Mouse (Mus musculus): ENCODE results near the gene Rabep2.

Rabep2 gene

DNA sequence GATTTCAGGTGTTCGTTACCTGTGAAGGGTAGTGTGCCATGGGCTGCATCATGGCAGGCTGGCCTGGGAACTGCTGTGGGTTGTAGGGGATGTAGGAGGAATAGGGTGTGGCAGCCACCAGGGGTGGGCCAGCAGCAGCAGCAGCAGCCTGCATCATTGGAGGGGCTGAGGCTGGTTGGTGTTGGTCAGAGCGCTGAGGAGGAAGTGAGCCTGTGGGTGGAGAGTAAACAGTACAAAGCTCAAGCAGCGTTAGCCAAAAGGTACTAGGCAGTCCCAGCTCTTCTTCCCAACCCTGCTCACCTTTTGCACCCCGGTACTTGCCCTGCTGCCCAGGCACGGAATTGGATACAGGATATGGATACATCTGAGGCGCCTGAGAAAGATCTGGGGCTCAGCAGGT, 65.6 kb downstream of the Rabep2 start:
- DNase-seq (ENCODE audit: low spot score in 2 of 2) = no peak

DNA sequence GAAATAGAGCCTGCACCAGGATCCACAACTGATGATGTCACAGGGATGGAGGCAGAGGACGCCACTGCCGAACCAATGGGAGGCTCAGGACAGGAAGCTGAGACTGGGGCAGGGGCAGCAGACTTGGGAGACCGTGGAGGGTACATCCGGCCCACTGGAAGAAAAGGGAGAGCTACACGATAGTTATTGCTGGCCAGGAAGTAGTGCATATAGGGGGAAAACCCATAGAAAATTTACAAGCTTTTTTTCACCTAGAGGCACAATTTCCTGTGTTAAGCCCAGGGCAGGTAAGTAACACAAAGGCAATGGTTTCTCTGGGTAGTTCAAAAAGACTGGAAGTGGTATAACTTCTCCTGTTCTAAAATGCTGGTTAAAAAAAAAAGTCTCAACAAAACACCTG, 67.9 kb downstream of the Rabep2 start:
- DNase-seq (ENCODE audit: low spot score in 2 of 2) = no peak

DNA sequence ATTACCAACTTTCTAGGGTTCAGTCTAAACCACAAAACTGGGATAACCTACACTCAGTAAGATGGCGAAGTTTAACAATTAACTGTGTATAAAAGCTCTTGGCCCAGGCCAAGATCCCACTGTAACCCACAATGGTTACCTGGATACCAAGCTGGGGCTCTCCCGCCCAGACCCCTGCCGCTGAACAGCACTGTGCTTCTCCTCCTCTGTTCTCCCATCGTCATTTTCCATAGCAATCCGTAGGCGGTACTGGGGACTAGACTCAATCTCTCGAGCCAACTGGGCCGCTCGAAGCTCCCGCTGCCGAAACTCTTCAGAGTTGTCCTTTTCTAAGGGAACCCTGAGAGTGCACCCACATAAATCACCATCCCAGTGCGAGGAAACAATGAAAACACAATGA, 69.4 kb downstream of the Rabep2 start:
- DNase-seq (ENCODE audit: low spot score in 2 of 2) = no peak

All from spleen, postnatal 4 days (tissue).